In genomic region chr2:26997498-26997897, GRCm38 (mm10) we compare ENCODE assay signal across 22 mouse cellular contexts. TPM values are rescaled to one million over a fixed set of nuclear protein-coding genes. Genes with fewer than 3 reads are reported as not detected.
DNase-seq lines count a peak whose midpoint lies in the region; ATAC-seq and TF ChIP-seq lines count a peak whose summit lies in the region.
"Had no signal": no experiment of that assay in that cellular context is flagged by ENCODE, and none has a peak within 500 bp of the region (broad histone marks: within the 10 kb centered on the region; RNA-seq: fewer than 3 reads in every experiment).

No protein-coding gene starts in this region.

- no peaks in the 10 kb centered on the region for H3K9me3 ChIP-seq in heart, embryonic 12.5 days (replicated peaks)
- H3K9me3 ChIP-seq in lung, embryonic 14.5 days (ENCODE audit: low read depth, low read length), result no peaks in the 10 kb centered on the region
- H3K9me3 ChIP-seq in E14TG2a.4 (ENCODE audit: low read length), result no peaks in the 10 kb centered on the region
- H3K9me3 ChIP-seq: hindbrain, embryonic 12.5 days; limb, embryonic 13.5 days; megakaryocyte, embryonic 14.5 days; neural tube, embryonic 13.5 days; stomach, embryonic 15.5 days had no signal

- H3K9ac ChIP-seq in heart, adult 2 months (ENCODE audit: low read depth, low read length), result no peak overlapping the region
- H3K9ac ChIP-seq in heart, embryonic 12.5 days, result no peak overlapping the region
- H3K9ac ChIP-seq in lung, embryonic 14.5 days, result no peak overlapping the region
- H3K9ac ChIP-seq: hindbrain, embryonic 12.5 days; limb, embryonic 13.5 days; neural tube, embryonic 13.5 days; stomach, embryonic 15.5 days had no signal

- no peak for TF ChIP-seq POLR2A in heart, adult 2 months (IDR thresholded peaks at IDR 0.05; ENCODE audit: insufficient read depth, low read depth, low read length)

- no peaks in the 10 kb centered on the region for H3K27me3 ChIP-seq in heart, adult 2 months (ENCODE audit: control insufficient read depth, insufficient read depth, low read length)
- H3K27me3 ChIP-seq in heart, embryonic 12.5 days (replicated peaks), result no peaks in the 10 kb centered on the region
- H3K27me3 ChIP-seq in lung, embryonic 14.5 days (ENCODE audit: insufficient read depth, low read length), result no peaks in the 10 kb centered on the region
- H3K27me3 ChIP-seq in E14TG2a.4 (ENCODE audit: insufficient read depth, low read length), result no peaks in the 10 kb centered on the region
- H3K27me3 ChIP-seq: hindbrain, embryonic 12.5 days; limb, embryonic 13.5 days; neural tube, embryonic 13.5 days; stomach, embryonic 15.5 days had no signal

- H3K4me2 ChIP-seq in heart, embryonic 12.5 days, result no peak overlapping the region
- H3K4me2 ChIP-seq in lung, embryonic 14.5 days, result no peak overlapping the region
- H3K4me2 ChIP-seq: hindbrain, embryonic 12.5 days; limb, embryonic 13.5 days; neural tube, embryonic 13.5 days; stomach, embryonic 15.5 days had no signal

- intact Hi-C loops in heart, adult 2 months (cut with DNase I), result no loop called here

- no peak overlapping the region for H3K4me3 ChIP-seq in heart, adult 2 months
- no peak overlapping the region for H3K4me3 ChIP-seq in heart, embryonic 12.5 days
- H3K4me3 ChIP-seq in lung, embryonic 14.5 days (ENCODE audit: low read depth, low read length), result no peak overlapping the region
- H3K4me3 ChIP-seq in E14TG2a.4 (replicated peaks; ENCODE audit: low read length), result no peak overlapping the region
- H3K4me3 ChIP-seq: hindbrain, embryonic 12.5 days; limb, embryonic 13.5 days; megakaryocyte, embryonic 14.5 days; neural tube, embryonic 13.5 days; stomach, embryonic 15.5 days had no signal

- no peaks in the 10 kb centered on the region for H3K79me2 ChIP-seq in heart, adult 2 months (replicated peaks; ENCODE audit: control insufficient read depth, insufficient read depth, low read length)

- H3K27ac ChIP-seq in heart, adult 2 months, result no peak overlapping the region
- H3K27ac ChIP-seq in heart, embryonic 12.5 days (ENCODE audit: poor library complexity, severe bottlenecking), result no peak overlapping the region
- no peak overlapping the region for H3K27ac ChIP-seq in lung, embryonic 14.5 days (ENCODE audit: low read depth)
- H3K27ac ChIP-seq: hindbrain, embryonic 12.5 days; limb, embryonic 13.5 days; neural tube, embryonic 13.5 days; stomach, embryonic 15.5 days had no signal

- peak; percentile 29 for TF ChIP-seq CTCF in heart, adult 2 months (IDR thresholded peaks at IDR 0.05)
- no peak for TF ChIP-seq CTCF in lung, embryonic 14.5 days (IDR thresholded peaks at IDR 0.05; ENCODE audit: low read depth)
- 0 out of 2 replicates have a peak, but pooled peaks have one; percentile 6 for TF ChIP-seq CTCF in E14TG2a.4 (conservative IDR thresholded peaks at IDR 0.05; ENCODE audit: low read length)

- TF ChIP-seq EP300 in heart, adult 2 months (IDR thresholded peaks at IDR 0.05; ENCODE audit: insufficient read depth, low read depth, low read length), result no peak

- no peaks in the 10 kb centered on the region for H3K36me3 ChIP-seq in heart, adult 2 months (ENCODE audit: control insufficient read depth, insufficient read depth, low read length)
- H3K36me3 ChIP-seq in heart, embryonic 12.5 days, result no peaks in the 10 kb centered on the region
- H3K36me3 ChIP-seq in lung, embryonic 14.5 days (ENCODE audit: insufficient read depth), result no peaks in the 10 kb centered on the region
- H3K36me3 ChIP-seq in E14TG2a.4 (ENCODE audit: insufficient read depth, low read length), result no peaks in the 10 kb centered on the region
- H3K36me3 ChIP-seq: hindbrain, embryonic 12.5 days; limb, embryonic 13.5 days; neural tube, embryonic 13.5 days; stomach, embryonic 15.5 days had no signal

- 83% methylated on average over 1 of the region's 1 CpGs for WGBS in heart, adult 2 months
- WGBS in heart, embryonic 12.5 days, result 76% methylated on average over 1 of the region's 1 CpGs
- 73% methylated on average over 1 of the region's 1 CpGs for WGBS in lung, embryonic 14.5 days

- H3K4me1 ChIP-seq in heart, adult 2 months (ENCODE audit: control insufficient read depth, insufficient read depth, low read length), result no peaks in the 10 kb centered on the region
- H3K4me1 ChIP-seq in heart, embryonic 12.5 days (replicated peaks), result no peaks in the 10 kb centered on the region
- no peaks in the 10 kb centered on the region for H3K4me1 ChIP-seq in lung, embryonic 14.5 days (ENCODE audit: insufficient read depth)
- H3K4me1 ChIP-seq in E14TG2a.4 (replicated peaks; ENCODE audit: low read depth, low read length), result no peaks in the 10 kb centered on the region
- H3K4me1 ChIP-seq: hindbrain, embryonic 12.5 days; limb, embryonic 13.5 days; megakaryocyte, embryonic 14.5 days; neural tube, embryonic 13.5 days; stomach, embryonic 15.5 days had no signal

- no peak for ATAC-seq in heart, embryonic 12.5 days (ENCODE audit: insufficient number of reproducible peaks, low FRiP score)
- ATAC-seq in lung, embryonic 14.5 days (ENCODE audit: insufficient read depth), result no peak

- DNase-seq in heart, adult 2 months, result no peak
- DNase-seq in lung, embryonic 14.5 days, result peak; percentile 16
- no peak for DNase-seq in lung, postnatal 10 days
- peak; percentile 35 for DNase-seq in induced T-regulatory cell, adult 2 months (ENCODE audit: low read depth)
- DNase-seq in ovary, postnatal 36 days (ENCODE audit: low spot score), result no peak
- DNase-seq in right cerebral cortex, postnatal 36 days (ENCODE audit: low spot score in 2 of 2), result no peak
- DNase-seq: adrenal gland, postnatal 10 days; cerebellum, adult 2 months; heart, adult 18-20 months; kidney, adult 18-20 months; lung, adult 2 months had no signal

RNA-seq across cellular contexts. Expression of gene Cacfd1, which starts 12.2 kb away (rescaled TPM):
- total RNA-seq in heart, adult 2 months (2021), result 10 to 100 TPM; 44.5 to 44.7 TPM
- 57.7 and 82.3 TPM in 2 replicates for polyA plus RNA-seq in heart, adult 2 months (2012; rRNA removed)
- polyA plus RNA-seq in heart, embryonic 12.5 days (2016; fragmentation: Nextera tagmentation; extraction: Ambion mirVana), result 40.0 and 41.6 TPM in 2 replicates
- polyA plus RNA-seq in lung, embryonic 14.5 days (2014; fragmentation: Nextera tagmentation; extraction: Ambion mirVana), result 48.4 and 58.8 TPM in 2 replicates

RNA-seq across cellular contexts. Expression of gene Adamts13, which starts 24.3 kb away (rescaled TPM):
- total RNA-seq in heart, adult 2 months (2021), result not detected
- not detected in 2 replicates for polyA plus RNA-seq in heart, adult 2 months (2012; rRNA removed)
- not detected in 2 replicates for polyA plus RNA-seq in heart, embryonic 12.5 days (2016; fragmentation: Nextera tagmentation; extraction: Ambion mirVana)
- polyA plus RNA-seq in lung, embryonic 14.5 days (2014; fragmentation: Nextera tagmentation; extraction: Ambion mirVana), result 0.07 and 0.08 TPM in 2 replicates
- total RNA-seq: common myeloid progenitor, adult 5-6 weeks; heart, adult 18-20 months had no signal
- polyA plus RNA-seq: cerebellum, adult 2 months; embryonic facial prominence, embryonic 14.5 days; forebrain, embryonic 11.5 days; heart, postnatal 0 days; hindbrain, embryonic 12.5 days; limb, embryonic 13.5 days; neural tube, embryonic 13.5 days had no signal

RNA-seq across cellular contexts. Expression of gene Slc2a6, which starts 30.3 kb away (rescaled TPM):
- under 1 TPM; 0.21 to 0.41 TPM for total RNA-seq in heart, adult 2 months (2021)
- 0.97 and 1.1 TPM in 2 replicates for polyA plus RNA-seq in heart, adult 2 months (2012; rRNA removed)
- polyA plus RNA-seq in heart, embryonic 12.5 days (2016; fragmentation: Nextera tagmentation; extraction: Ambion mirVana), result 0.10 and 0.47 TPM in 2 replicates
- polyA plus RNA-seq in lung, embryonic 14.5 days (2014; fragmentation: Nextera tagmentation; extraction: Ambion mirVana), result 0.28 and 0.35 TPM in 2 replicates

RNA-seq across cellular contexts. Expression of gene Rexo4, which starts 33.3 kb away (rescaled TPM):
- total RNA-seq in heart, adult 2 months (2021), result 10 to 100 TPM; 11.2 to 13.1 TPM
- polyA plus RNA-seq in heart, adult 2 months (2012; rRNA removed), result 8.4 and 15.3 TPM in 2 replicates
- 27.7 and 29.6 TPM in 2 replicates for polyA plus RNA-seq in heart, embryonic 12.5 days (2016; fragmentation: Nextera tagmentation; extraction: Ambion mirVana)
- 44.9 and 48.3 TPM in 2 replicates for polyA plus RNA-seq in lung, embryonic 14.5 days (2014; fragmentation: Nextera tagmentation; extraction: Ambion mirVana)

Comparison
In these comparisons a context has a peak if more than half of its experiments do, and no peak if none do; other contexts are left out.
1. DNase-seq: peak in lung, embryonic 14.5 days (single experiment) and induced T-regulatory cell, adult 2 months (single experiment); none in heart, adult 2 months (0 of 2), lung, postnatal 10 days (single experiment), ovary, postnatal 36 days (single experiment) and right cerebral cortex, postnatal 36 days (0 of 2).